Mouse (Mus musculus): ENCODE results near the gene Gm17409. TPM values are rescaled to one million over a fixed set of nuclear protein-coding genes. Genes with fewer than 3 reads are reported as not detected.
A peak's percentile ranks its signal among the peaks of the same experiment; 100 is the strongest.

The Gm17409 gene
- polyA plus RNA-seq, 1 experiment from 2014 or later: not detected

- Histone ChIP-seq H3K4me2 (ENCODE audit: low read length) (no peak overlapping the region), H3K9ac (ENCODE audit: low read depth, low read length) (no peak overlapping the region), H3K4me1 (replicated peaks; ENCODE audit: insufficient read depth, low read length) (no peaks in the 10 kb centered on the region), H3K4me3 (replicated peaks; ENCODE audit: low read depth, low read length) (no peak overlapping the region), H3K27me3 (ENCODE audit: insufficient read depth, low read length) (no peaks in the 10 kb centered on the region), H3K27ac (no peak overlapping the region), H3K36me3 (ENCODE audit: insufficient read depth, low read length) (no peaks in the 10 kb centered on the region), H3K9me3 (replicated peaks; ENCODE audit: low read length) (no peaks in the 10 kb centered on the region)
- no peak for TF ChIP-seq CTCF (IDR thresholded peaks at IDR 0.05; ENCODE audit: low read depth)
- ATAC-seq (replicated peaks; ENCODE audit: low FRiP score, low read depth) (no peak), DNase-seq (ENCODE audit: low spot score) (no peak)
- WGBS: 95% methylated on average over 3 of the region's 3 CpGs
These were observed 33.0 kb upstream of the Gm17409 start for GRCm38 (mm10) chr2:58436911-58437310.

- no peak overlapping the region for H3K4me3 ChIP-seq (replicated peaks; ENCODE audit: low read depth, low read length)
- 72% methylated on average over 4 of the region's 4 CpGs for WGBS
- DNase-seq (ENCODE audit: low spot score) (no peak), ATAC-seq (replicated peaks; ENCODE audit: low FRiP score, low read depth) (no peak)
- peaks cover 13% of the 10 kb centered on the region for H3K36me3 ChIP-seq (ENCODE audit: insufficient read depth, low read length)
- no peak overlapping the region for H3K4me2 ChIP-seq (ENCODE audit: low read length)
- H3K9ac ChIP-seq (ENCODE audit: low read depth, low read length): no peak overlapping the region
- TF ChIP-seq CTCF (IDR thresholded peaks at IDR 0.05; ENCODE audit: low read depth): no peak
- no peaks in the 10 kb centered on the region for H3K9me3 ChIP-seq (replicated peaks; ENCODE audit: low read length)
- no peaks in the 10 kb centered on the region for H3K4me1 ChIP-seq (replicated peaks; ENCODE audit: insufficient read depth, low read length)
- no peak overlapping the region for H3K27ac ChIP-seq
- H3K27me3 ChIP-seq (ENCODE audit: insufficient read depth, low read length): no peaks in the 10 kb centered on the region
These were observed 26.8 kb upstream of the Gm17409 start for GRCm38 (mm10) chr2:58443163-58443562.

- no peak overlapping the region for H3K27ac ChIP-seq
- H3K4me1 ChIP-seq (replicated peaks; ENCODE audit: insufficient read depth, low read length): no peaks in the 10 kb centered on the region
- H3K36me3 ChIP-seq (ENCODE audit: insufficient read depth, low read length): peaks cover 13% of the 10 kb centered on the region
- DNase-seq (ENCODE audit: low spot score) (no peak), ATAC-seq (replicated peaks; ENCODE audit: low FRiP score, low read depth) (no peak)
- no peak overlapping the region for H3K9ac ChIP-seq (ENCODE audit: low read depth, low read length)
- WGBS: 94% methylated on average over 15 of the region's 15 CpGs
- no peaks in the 10 kb centered on the region for H3K27me3 ChIP-seq (ENCODE audit: insufficient read depth, low read length)
- H3K4me2 ChIP-seq (ENCODE audit: low read length): no peak overlapping the region
- H3K9me3 ChIP-seq (replicated peaks; ENCODE audit: low read length): no peaks in the 10 kb centered on the region
- H3K4me3 ChIP-seq (replicated peaks; ENCODE audit: low read depth, low read length): no peak overlapping the region
- no peak for TF ChIP-seq CTCF (IDR thresholded peaks at IDR 0.05; ENCODE audit: low read depth)
These were observed 22.9 kb upstream of the Gm17409 start for GRCm38 (mm10) chr2:58447001-58447400.

GRCm38 (mm10) chr2:58454095-58454865 is 15.6 kb upstream of the Gm17409 start:
- H3K4me3 ChIP-seq (replicated peaks; ENCODE audit: low read depth, low read length): no peak overlapping the region
- H3K27ac ChIP-seq: no peak overlapping the region
- 0 out of 2 replicates have a peak, but pooled peaks cover 12% of the 10 kb centered on the region for H3K36me3 ChIP-seq (ENCODE audit: insufficient read depth, low read length)
- H3K27me3 ChIP-seq (ENCODE audit: insufficient read depth, low read length): no peaks in the 10 kb centered on the region
- H3K9me3 ChIP-seq (replicated peaks; ENCODE audit: low read length): no peaks in the 10 kb centered on the region
- no peak for DNase-seq (ENCODE audit: low spot score)
- no peak for TF ChIP-seq CTCF (IDR thresholded peaks at IDR 0.05; ENCODE audit: low read depth)
- no peak for ATAC-seq (replicated peaks; ENCODE audit: low FRiP score, low read depth)
- no peak overlapping the region for H3K9ac ChIP-seq (ENCODE audit: low read depth, low read length)
- H3K4me2 ChIP-seq (ENCODE audit: low read length): no peak overlapping the region
- 90% methylated on average over 16 of the region's 16 CpGs for WGBS
- no peaks in the 10 kb centered on the region for H3K4me1 ChIP-seq (replicated peaks; ENCODE audit: insufficient read depth, low read length)

GRCm38 (mm10) chr2:58456843-58457487 is 13.0 kb upstream of the Gm17409 start:
- no peak overlapping the region for H3K4me2 ChIP-seq (ENCODE audit: low read length)
- no peak overlapping the region for H3K4me3 ChIP-seq (replicated peaks; ENCODE audit: low read depth, low read length)
- H3K9ac ChIP-seq (ENCODE audit: low read depth, low read length): no peak overlapping the region
- TF ChIP-seq CTCF (IDR thresholded peaks at IDR 0.05; ENCODE audit: low read depth): no peak
- DNase-seq (ENCODE audit: low spot score) (no peak), ATAC-seq (replicated peaks; ENCODE audit: low FRiP score, low read depth) (no peak)
- no peak overlapping the region for H3K27ac ChIP-seq
- no peaks in the 10 kb centered on the region for H3K9me3 ChIP-seq (replicated peaks; ENCODE audit: low read length)
- peaks cover 12% of the 10 kb centered on the region; the same call in 1 of the 2 replicates for H3K36me3 ChIP-seq (ENCODE audit: insufficient read depth, low read length)
- H3K27me3 ChIP-seq (ENCODE audit: insufficient read depth, low read length): no peaks in the 10 kb centered on the region
- no peaks in the 10 kb centered on the region for H3K4me1 ChIP-seq (replicated peaks; ENCODE audit: insufficient read depth, low read length)
- WGBS: 82% methylated on average over 8 of the region's 8 CpGs

GRCm38 (mm10) chr2:58457488-58457865 is 12.4 kb upstream of the Gm17409 start:
- DNase-seq (ENCODE audit: low spot score) (no peak), ATAC-seq (replicated peaks; ENCODE audit: low FRiP score, low read depth) (no peak)
- Histone ChIP-seq H3K4me1 (replicated peaks; ENCODE audit: insufficient read depth, low read length) (no peaks in the 10 kb centered on the region), H3K27me3 (ENCODE audit: insufficient read depth, low read length) (no peaks in the 10 kb centered on the region), H3K4me2 (ENCODE audit: low read length) (no peak overlapping the region), H3K9me3 (replicated peaks; ENCODE audit: low read length) (no peaks in the 10 kb centered on the region), H3K9ac (ENCODE audit: low read depth, low read length) (no peak overlapping the region), H3K27ac (no peak overlapping the region), H3K36me3 (ENCODE audit: insufficient read depth, low read length) (peaks cover 12% of the 10 kb centered on the region; the same call in 1 of the 2 replicates), H3K4me3 (replicated peaks; ENCODE audit: low read depth, low read length) (no peak overlapping the region)
- peak; percentile 43 for TF ChIP-seq CTCF (IDR thresholded peaks at IDR 0.05; ENCODE audit: low read depth)
- 97% methylated on average over 5 of the region's 5 CpGs for WGBS

All from kidney, postnatal 0 days (tissue).